Mouse (Mus musculus): ENCODE data around the gene Ctxn2. TPM values are rescaled to one million over a fixed set of nuclear protein-coding genes. Genes with fewer than 3 reads are reported as not detected.
A peak's percentile ranks its signal among the peaks of the same experiment; 100 is the strongest.
"Not testable (repeated sequence)": the region's sequence is repeated elsewhere in the genome, so short reads cannot be mapped to it uniquely, and the experiment has no call there.

Ctxn2 gene
- polyA plus RNA-seq (2015; fragmentation: Nextera tagmentation; extraction: Ambion mirVana) = not detected in 2 replicates

DNA sequence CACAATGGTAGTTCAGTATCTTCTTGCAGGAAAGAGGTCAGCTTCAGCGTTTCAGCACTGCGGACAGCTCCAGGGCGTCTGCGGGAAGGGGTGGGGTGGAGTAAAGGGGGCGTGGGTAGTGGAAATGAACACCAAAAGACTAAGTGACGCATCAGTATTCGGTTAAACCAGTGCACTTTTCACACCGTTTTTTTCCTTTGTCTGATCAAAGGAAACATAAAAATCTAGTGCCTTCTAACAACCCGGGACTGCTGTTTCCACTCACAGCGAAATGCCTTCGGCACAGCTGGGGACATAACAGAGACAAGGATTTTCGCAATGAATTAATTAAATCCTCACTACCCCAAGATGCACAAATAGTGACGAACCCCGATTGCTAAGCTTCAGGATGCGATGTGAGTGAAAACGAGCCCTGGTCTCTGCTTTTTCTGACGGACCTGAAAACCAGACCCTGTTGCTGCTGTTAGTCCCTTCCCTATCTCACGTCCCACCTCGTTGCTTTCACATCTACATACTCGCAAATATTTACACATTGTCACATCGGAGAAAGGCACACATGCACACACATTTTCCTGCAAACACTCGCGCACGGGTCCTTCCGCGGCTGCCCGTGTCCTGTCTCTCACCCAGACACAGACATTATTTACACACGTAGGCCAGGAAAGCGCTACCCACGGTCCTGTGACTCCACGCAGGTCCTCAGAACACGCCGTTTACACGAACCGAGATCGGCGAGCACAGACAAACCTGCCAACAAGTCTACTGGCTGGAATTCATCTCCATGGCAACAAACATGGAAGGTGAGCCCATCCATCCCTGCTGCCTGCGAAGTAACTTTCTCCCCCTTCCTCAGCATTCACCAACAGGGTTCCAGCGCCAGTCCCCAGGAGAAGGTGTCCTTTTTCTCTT, at the start of gene Ctxn2:
Gene Ctxn2 (plus strand): TSS at position 790 of the 909 bp plus-strand sequence.
- Histone ChIP-seq H3K9ac (ENCODE audit: low read length) (no peak within 1 kb of the TSS), H3K4me1 (ENCODE audit: control insufficient read depth, insufficient read depth, low read length) (peaks cover 7% of the 10 kb centered on the region; the same call in 1 of the 2 replicates), H3K27me3 (ENCODE audit: control insufficient read depth, insufficient read depth, low read length) (no peaks in the 10 kb centered on the region; the same call in 1 of the 2 replicates), H3K4me2 (ENCODE audit: low read depth, low read length) (peak within 1 kb of the TSS; percentile 89), H3K9me3 (replicated peaks; ENCODE audit: control insufficient read depth, low read length) (no peaks in the 10 kb centered on the region), H3K27ac (ENCODE audit: low read length) (no peak within 1 kb of the TSS), H3K4me3 (ENCODE audit: low read length) (peak within 1 kb of the TSS; percentile 51), H3K36me3 (ENCODE audit: control insufficient read depth, insufficient read depth) (no peaks in the 10 kb centered on the region)
- WGBS = 2% methylated on average over 39 of the region's 39 CpGs
- 0 out of 2 replicates have a peak, but pooled peaks have one; percentile 58 for ATAC-seq (replicated peaks; ENCODE audit: extremely low read depth, insufficient read depth, low FRiP score)

DNA sequence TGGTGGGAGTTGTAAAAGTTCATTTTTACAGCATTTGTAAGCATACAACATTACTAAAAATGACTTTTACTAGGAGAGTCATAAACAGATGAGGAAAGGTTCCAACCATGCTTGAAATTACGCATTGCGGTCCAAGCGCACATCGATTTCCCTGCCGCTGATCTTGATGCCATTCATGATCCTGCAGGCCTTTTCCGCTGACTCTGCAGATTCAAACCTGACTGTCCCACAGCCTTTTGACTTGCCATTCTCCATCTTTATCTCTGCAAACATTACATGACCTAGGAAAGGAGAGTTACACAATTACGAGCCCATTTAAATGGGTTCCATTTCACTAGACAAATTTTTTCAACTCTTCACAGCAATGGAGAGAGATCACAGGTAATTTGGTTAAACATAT, 47.7 kb upstream of the Ctxn2 start:
- WGBS = 96% methylated on average over 7 of the region's 7 CpGs
- ATAC-seq (replicated peaks; ENCODE audit: extremely low read depth, insufficient read depth, low FRiP score) = no peak
- Histone ChIP-seq H3K9ac (ENCODE audit: low read length) (no peak overlapping the region), H3K4me2 (ENCODE audit: low read depth, low read length) (no peak overlapping the region), H3K4me3 (ENCODE audit: low read length) (no peak overlapping the region), H3K4me1 (ENCODE audit: control insufficient read depth, insufficient read depth, low read length) (no peaks in the 10 kb centered on the region), H3K9me3 (replicated peaks; ENCODE audit: control insufficient read depth, low read length) (no peaks in the 10 kb centered on the region), H3K36me3 (ENCODE audit: control insufficient read depth, insufficient read depth) (peaks cover 32% of the 10 kb centered on the region), H3K27ac (ENCODE audit: low read length) (no peak overlapping the region), H3K27me3 (ENCODE audit: control insufficient read depth, insufficient read depth, low read length) (no peaks in the 10 kb centered on the region)

DNA sequence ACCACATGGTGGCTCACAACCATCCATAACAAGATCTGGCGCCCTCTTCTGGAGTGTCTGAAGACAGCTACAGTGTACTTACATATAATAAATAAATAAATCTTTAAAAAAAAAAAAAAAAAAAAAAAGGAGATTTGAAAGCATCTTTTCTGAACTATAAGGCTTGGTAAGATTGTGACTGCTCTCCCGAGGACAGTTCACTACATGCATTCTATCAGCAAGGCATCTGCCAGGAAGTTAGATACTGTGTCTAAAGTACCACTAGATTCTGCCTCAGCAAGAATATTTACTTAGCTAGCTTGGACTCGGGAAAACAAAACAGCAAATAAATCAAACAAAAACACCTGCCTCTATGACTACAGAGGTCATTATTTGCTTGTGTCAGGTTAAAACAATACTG, 44.4 kb upstream of the Ctxn2 start:
- 87% methylated on average over 3 of the region's 3 CpGs for WGBS
- not testable (repeated sequence) for H3K4me2 ChIP-seq (ENCODE audit: low read depth, low read length); H3K4me3 ChIP-seq (ENCODE audit: low read length); H3K27me3 ChIP-seq (ENCODE audit: control insufficient read depth, insufficient read depth, low read length); H3K27ac ChIP-seq (ENCODE audit: low read length); H3K9me3 ChIP-seq (replicated peaks; ENCODE audit: control insufficient read depth, low read length); H3K9ac ChIP-seq (ENCODE audit: low read length); ATAC-seq (replicated peaks; ENCODE audit: extremely low read depth, insufficient read depth, low FRiP score); H3K4me1 ChIP-seq (ENCODE audit: control insufficient read depth, insufficient read depth, low read length)
- peaks cover 29% of the 10 kb centered on the region for H3K36me3 ChIP-seq (ENCODE audit: control insufficient read depth, insufficient read depth)

DNA sequence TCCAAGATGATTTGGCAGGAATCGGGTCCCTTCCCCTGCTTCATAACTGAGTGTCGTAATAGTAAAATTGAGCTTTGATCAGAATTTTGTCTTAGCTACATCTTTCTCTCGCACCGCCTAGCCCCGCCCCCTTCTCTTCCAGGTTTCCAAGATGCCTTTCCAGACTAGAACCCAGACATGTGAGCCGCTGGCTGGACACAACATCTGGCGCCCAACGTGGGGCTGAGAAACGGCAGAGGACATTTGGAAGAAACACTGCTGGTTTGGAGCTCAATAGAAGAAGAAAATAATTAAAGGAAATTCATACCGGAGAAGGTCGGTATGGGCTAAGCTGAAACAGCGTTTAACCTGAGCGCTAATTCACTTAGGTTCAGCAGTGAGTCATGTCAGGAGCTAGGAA, 32.0 kb upstream of the Ctxn2 start:
- WGBS = 94% methylated on average over 13 of the region's 13 CpGs
- not testable (repeated sequence) for H3K27me3 ChIP-seq (ENCODE audit: control insufficient read depth, insufficient read depth, low read length); H3K4me3 ChIP-seq (ENCODE audit: low read length); H3K4me2 ChIP-seq (ENCODE audit: low read depth, low read length); H3K4me1 ChIP-seq (ENCODE audit: control insufficient read depth, insufficient read depth, low read length); H3K9ac ChIP-seq (ENCODE audit: low read length); H3K9me3 ChIP-seq (replicated peaks; ENCODE audit: control insufficient read depth, low read length); ATAC-seq (replicated peaks; ENCODE audit: extremely low read depth, insufficient read depth, low FRiP score); H3K27ac ChIP-seq (ENCODE audit: low read length)
- peaks cover 39% of the 10 kb centered on the region for H3K36me3 ChIP-seq (ENCODE audit: control insufficient read depth, insufficient read depth)

DNA sequence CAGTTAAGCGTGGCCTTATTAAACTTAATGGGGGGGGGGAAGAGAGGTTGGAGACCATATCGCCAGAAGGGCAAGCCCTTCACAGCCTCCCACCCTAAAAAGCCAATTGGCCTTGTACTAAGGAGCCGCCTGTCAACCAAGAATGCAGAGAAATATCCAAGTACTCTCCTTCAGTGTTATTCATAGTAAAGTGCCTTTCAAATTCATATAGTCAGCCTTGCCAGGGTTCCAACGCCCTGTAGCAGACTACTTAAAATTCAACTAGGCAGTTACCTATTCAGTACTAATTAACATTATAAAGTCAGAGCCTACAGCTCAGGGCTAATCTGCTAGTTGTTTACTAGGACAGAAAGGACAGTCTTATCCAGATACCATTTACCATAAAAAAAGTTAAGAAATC, 30.0 kb upstream of the Ctxn2 start:
- ATAC-seq (replicated peaks; ENCODE audit: extremely low read depth, insufficient read depth, low FRiP score) = not testable (repeated sequence)

DNA sequence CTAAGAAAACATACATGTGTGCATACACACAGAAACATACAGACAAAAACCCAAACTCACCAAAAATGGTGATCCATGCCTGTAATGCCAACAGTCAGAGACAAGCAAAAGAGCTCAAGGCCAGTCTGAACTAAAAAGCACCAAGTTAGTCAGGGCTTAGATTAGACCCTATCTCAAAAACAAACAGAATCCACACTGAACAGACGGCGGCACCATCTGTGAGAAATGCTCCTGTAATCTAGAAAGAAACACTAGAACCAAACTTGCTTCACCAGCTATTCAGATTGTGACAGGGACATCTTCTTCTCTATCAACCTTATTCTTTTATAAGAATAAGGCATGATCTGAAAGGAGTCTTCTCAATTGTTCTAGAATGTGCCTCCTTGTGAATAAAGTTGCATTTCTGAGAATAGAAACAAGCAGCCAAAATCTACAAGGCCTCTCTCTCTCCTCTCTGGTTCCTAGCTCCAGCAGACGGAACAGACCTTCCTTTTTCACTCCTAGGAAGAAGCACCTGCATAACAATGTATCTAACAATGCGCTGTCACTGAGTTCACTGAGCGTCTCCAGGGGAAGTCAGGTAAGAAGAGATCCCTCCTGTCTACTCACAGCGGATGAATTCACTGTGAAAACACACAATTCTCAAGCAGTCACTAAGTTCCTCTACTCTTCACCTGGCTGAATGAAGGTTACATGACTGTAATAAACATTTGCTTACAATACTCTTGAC, 16.9 kb upstream of the Ctxn2 start:
- Histone ChIP-seq H3K36me3 (ENCODE audit: control insufficient read depth, insufficient read depth) (peaks cover 6% of the 10 kb centered on the region), H3K9ac (ENCODE audit: low read length) (no peak overlapping the region), H3K27ac (ENCODE audit: low read length) (no peak overlapping the region), H3K4me3 (ENCODE audit: low read length) (no peak overlapping the region), H3K4me1 (ENCODE audit: control insufficient read depth, insufficient read depth, low read length) (peaks cover 25% of the 10 kb centered on the region), H3K9me3 (replicated peaks; ENCODE audit: control insufficient read depth, low read length) (no peaks in the 10 kb centered on the region), H3K4me2 (ENCODE audit: low read depth, low read length) (no peak overlapping the region), H3K27me3 (ENCODE audit: control insufficient read depth, insufficient read depth, low read length) (no peaks in the 10 kb centered on the region)
- ATAC-seq (replicated peaks; ENCODE audit: extremely low read depth, insufficient read depth, low FRiP score) = no peak
- 65% methylated on average over 6 of the region's 6 CpGs for WGBS

More for the DNA sequence above, 30.0 kb upstream of the Ctxn2 start:
- not testable (repeated sequence) for H3K4me3 ChIP-seq (ENCODE audit: low read length); H3K27ac ChIP-seq (ENCODE audit: low read length); H3K9me3 ChIP-seq (replicated peaks; ENCODE audit: control insufficient read depth, low read length); H3K4me1 ChIP-seq (ENCODE audit: control insufficient read depth, insufficient read depth, low read length); H3K4me2 ChIP-seq (ENCODE audit: low read depth, low read length); H3K27me3 ChIP-seq (ENCODE audit: control insufficient read depth, insufficient read depth, low read length); H3K9ac ChIP-seq (ENCODE audit: low read length)
- H3K36me3 ChIP-seq (ENCODE audit: control insufficient read depth, insufficient read depth) = peaks cover 34% of the 10 kb centered on the region
- WGBS = 96% methylated on average over 4 of the region's 4 CpGs

DNA sequence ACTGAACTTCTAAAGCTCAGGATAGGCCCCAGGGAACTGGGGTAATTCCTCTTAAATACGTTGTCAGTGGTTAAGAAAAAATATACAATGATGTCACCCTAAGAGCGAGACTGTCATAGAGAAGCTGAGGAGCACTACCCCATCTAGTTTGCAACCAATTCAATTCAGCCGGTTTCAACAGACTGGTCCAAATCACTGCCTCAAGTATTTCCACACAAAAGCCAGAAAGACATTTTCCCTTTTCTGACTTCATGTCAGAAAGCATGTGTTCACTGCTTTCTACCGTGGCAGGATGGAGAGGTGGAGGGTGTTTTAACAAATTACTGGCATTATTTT, 14.2 kb upstream of the Ctxn2 start:
- H3K36me3 ChIP-seq (ENCODE audit: control insufficient read depth, insufficient read depth) = no peaks in the 10 kb centered on the region
- WGBS = 10% methylated on average over 4 of the region's 4 CpGs
- no peaks in the 10 kb centered on the region for H3K9me3 ChIP-seq (replicated peaks; ENCODE audit: control insufficient read depth, low read length)
- H3K4me3 ChIP-seq (ENCODE audit: low read length) = peak overlapping the region; percentile 73
- H3K4me2 ChIP-seq (ENCODE audit: low read depth, low read length) = peak overlapping the region; percentile 86
- peak overlapping the region; percentile 89 for H3K9ac ChIP-seq (ENCODE audit: low read length)
- ATAC-seq (replicated peaks; ENCODE audit: extremely low read depth, insufficient read depth, low FRiP score) = no peak
- peaks cover 25% of the 10 kb centered on the region for H3K4me1 ChIP-seq (ENCODE audit: control insufficient read depth, insufficient read depth, low read length)
- no peak overlapping the region for H3K27ac ChIP-seq (ENCODE audit: low read length)
- no peaks in the 10 kb centered on the region for H3K27me3 ChIP-seq (ENCODE audit: control insufficient read depth, insufficient read depth, low read length)

DNA sequence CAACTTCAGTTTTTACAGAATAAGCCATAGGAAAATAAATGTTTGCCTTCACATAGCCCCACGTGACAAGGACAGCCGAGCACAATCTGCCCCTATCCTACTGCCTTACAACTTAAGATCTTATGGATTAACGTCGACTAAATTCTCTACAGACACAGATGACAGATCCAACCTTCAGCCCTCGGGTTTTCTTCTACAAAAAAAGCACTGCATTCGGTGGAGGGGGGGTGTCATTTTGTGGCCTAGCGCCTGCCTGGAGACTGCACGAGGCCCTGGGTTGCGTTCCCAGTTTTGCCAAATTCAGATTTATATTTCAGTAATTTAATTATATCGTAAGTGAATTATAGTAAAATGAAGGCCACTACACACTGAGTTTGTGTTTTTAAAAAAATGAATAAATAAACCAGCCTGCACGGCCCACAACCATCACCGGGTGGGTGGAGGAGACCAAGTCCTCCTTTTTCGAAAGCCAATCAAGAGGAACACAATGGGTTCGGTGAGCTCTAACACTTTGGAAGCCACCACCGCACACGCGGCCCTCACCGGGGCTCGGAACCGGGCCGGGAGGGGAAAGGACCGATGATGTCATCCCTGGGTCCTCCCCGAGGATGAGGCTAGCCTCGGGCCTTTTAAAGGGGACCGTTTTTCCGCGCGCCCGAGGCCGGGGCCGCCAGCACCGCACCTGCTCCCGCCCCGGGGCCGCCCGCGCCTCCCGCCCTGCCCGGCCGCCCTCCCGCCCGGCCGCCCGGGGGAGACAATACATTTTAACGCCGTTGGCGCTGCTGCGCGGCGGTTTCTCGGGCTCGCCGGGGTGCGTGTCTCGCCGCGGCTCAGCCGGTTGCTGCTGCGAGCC, 13.6 kb upstream of the Ctxn2 start:
- H3K27ac ChIP-seq (ENCODE audit: low read length) = peak overlapping the region; percentile 74
- no peaks in the 10 kb centered on the region for H3K9me3 ChIP-seq (replicated peaks; ENCODE audit: control insufficient read depth, low read length)
- H3K27me3 ChIP-seq (ENCODE audit: control insufficient read depth, insufficient read depth, low read length) = no peaks in the 10 kb centered on the region
- WGBS = under 1% methylated on average over 46 of the region's 59 CpGs
- H3K9ac ChIP-seq (ENCODE audit: low read length) = peak overlapping the region; percentile 89
- peak overlapping the region; percentile 73 for H3K4me3 ChIP-seq (ENCODE audit: low read length)
- H3K4me2 ChIP-seq (ENCODE audit: low read depth, low read length) = peak overlapping the region; percentile 86
- H3K4me1 ChIP-seq (ENCODE audit: control insufficient read depth, insufficient read depth, low read length) = peaks cover 25% of the 10 kb centered on the region
- no peaks in the 10 kb centered on the region for H3K36me3 ChIP-seq (ENCODE audit: control insufficient read depth, insufficient read depth)
- peak; percentile 81 for ATAC-seq (replicated peaks; ENCODE audit: extremely low read depth, insufficient read depth, low FRiP score)

Data from heart, embryonic 16.5 days (tissue).